Mouse (Mus musculus) testis, adult 2 months (tissue): ENCODE results near the gene Pam.

ENCODE experiments used
- CTCF ChIP-seq: fragments of 200-500 bp; IDR thresholded peaks from 2 replicates; pipeline ENCODE4 v1.5.1; 2012; ENCODE audit warnings: low read depth, mild to moderate bottlenecking, inconsistent platforms, low read length, moderate library complexity; ENCODE audit not compliant: control insufficient read depth, insufficient read depth, insufficient replicate concordance
- POLR2A ChIP-seq: fragments of 200-500 bp; IDR thresholded peaks from 2 replicates; pipeline ENCODE4 v1.6.1; 2012; ENCODE audit warnings: low read depth, mild to moderate bottlenecking, inconsistent platforms, low read length, moderate library complexity; ENCODE audit not compliant: control insufficient read depth

DNA sequence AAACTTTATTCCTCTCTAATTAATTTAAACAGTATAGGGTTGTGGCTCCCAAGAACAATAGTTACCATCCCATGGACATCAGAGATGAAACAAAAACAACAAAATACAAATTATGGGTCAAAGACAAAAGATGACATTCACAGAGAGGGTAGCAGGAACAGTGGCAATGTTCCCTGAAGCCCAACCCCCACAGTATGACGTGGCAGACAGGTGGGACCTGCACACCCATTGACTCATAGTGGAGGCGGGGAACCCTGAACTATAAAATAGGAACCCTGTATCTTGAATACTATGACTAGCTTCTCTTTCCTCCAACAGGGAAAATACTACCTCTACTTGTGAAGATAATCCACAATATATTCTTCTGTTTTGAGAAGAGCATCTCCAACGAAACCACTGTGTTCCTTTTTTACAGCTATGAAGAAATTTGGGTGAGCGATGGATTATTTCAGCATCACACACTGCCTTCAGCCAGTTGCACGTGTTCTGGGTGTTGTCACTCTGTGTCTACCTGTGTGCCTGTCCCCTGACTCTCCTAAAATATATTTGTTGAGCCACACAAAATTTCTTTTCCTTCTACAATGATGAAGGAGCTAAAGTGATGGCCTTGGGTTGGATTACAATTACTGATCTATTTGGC is 6.0 kb downstream of the Pam start:
- no peak for TF ChIP-seq POLR2A
- TF ChIP-seq CTCF = no peak
